Mouse (Mus musculus): Measurements from ENCODE around the gene Trpv6.

Trpv6 gene

GRCm38 (mm10) chr6:41636178-41636577, at the start of gene Trpv6:
Trpv6 (minus strand) TSS chr6:41636405.
- no peak for DNase-seq (ENCODE audit: low spot score)

- DNase-seq (ENCODE audit: low spot score) = no peak
Observed at GRCm38 (mm10) chr6:41685596-41685995, 49.4 kb upstream of the Trpv6 start.

GRCm38 (mm10) chr6:41684911-41685310, 48.7 kb upstream of the Trpv6 start:
- no peak for DNase-seq (ENCODE audit: low spot score)

GRCm38 (mm10) chr6:41684131-41684530, 47.9 kb upstream of the Trpv6 start, which contains the start of gene Llcfc1:
Llcfc1 (plus strand) TSS chr6:41684431.
- no peak for DNase-seq (ENCODE audit: low spot score)

- no peak for DNase-seq (ENCODE audit: low spot score)
Observed at GRCm38 (mm10) chr6:41681656-41682055, 45.5 kb upstream of the Trpv6 start.

GRCm38 (mm10) chr6:41680669-41681068, 44.5 kb upstream of the Trpv6 start, which contains the start of gene Trpv5:
Trpv5 (minus strand) TSS chr6:41680769.
- DNase-seq (ENCODE audit: low spot score) = no peak

GRCm38 (mm10) chr6:41676530-41676929, 40.3 kb upstream of the Trpv6 start:
- no peak for DNase-seq (ENCODE audit: low spot score)

- no peak for DNase-seq (ENCODE audit: low spot score)
Observed at GRCm38 (mm10) chr6:41662320-41662719, 26.1 kb upstream of the Trpv6 start.

- no peak for DNase-seq (ENCODE audit: low spot score)
Observed at GRCm38 (mm10) chr6:41658487-41658886, 22.3 kb upstream of the Trpv6 start.

GRCm38 (mm10) chr6:41654648-41655047, 18.4 kb upstream of the Trpv6 start:
- no peak for DNase-seq (ENCODE audit: low spot score)

- DNase-seq (ENCODE audit: low spot score) = no peak
Observed at GRCm38 (mm10) chr6:41653173-41653572, 17.0 kb upstream of the Trpv6 start.

GRCm38 (mm10) chr6:41646672-41647071, 10.5 kb upstream of the Trpv6 start:
- DNase-seq (ENCODE audit: low spot score) = no peak

GRCm38 (mm10) chr6:41646220-41646619, 10.0 kb upstream of the Trpv6 start:
- no peak for DNase-seq (ENCODE audit: low spot score)

- no peak for DNase-seq (ENCODE audit: low spot score)
Observed at GRCm38 (mm10) chr6:41643227-41643626, 7.0 kb upstream of the Trpv6 start.

GRCm38 (mm10) chr6:41642765-41643164, 6.6 kb upstream of the Trpv6 start:
- no peak for DNase-seq (ENCODE audit: low spot score)

GRCm38 (mm10) chr6:41641173-41641866, 5.1 kb upstream of the Trpv6 start:
- DNase-seq (ENCODE audit: low spot score) = no peak

- no peak for DNase-seq (ENCODE audit: low spot score)
Observed at GRCm38 (mm10) chr6:41640449-41640848, 4.2 kb upstream of the Trpv6 start.

GRCm38 (mm10) chr6:41637927-41638506, 1.8 kb upstream of the Trpv6 start:
- no peak for DNase-seq (ENCODE audit: low spot score)

- DNase-seq (ENCODE audit: low spot score) = no peak
Observed at GRCm38 (mm10) chr6:41637393-41637792, 1.2 kb upstream of the Trpv6 start.

GRCm38 (mm10) chr6:41635211-41635610, 994 bp downstream of the Trpv6 start:
- no peak for DNase-seq (ENCODE audit: low spot score)

GRCm38 (mm10) chr6:41631549-41631948, 4.7 kb downstream of the Trpv6 start:
- no peak for DNase-seq (ENCODE audit: low spot score)

- no peak for DNase-seq (ENCODE audit: low spot score)
Observed at GRCm38 (mm10) chr6:41630791-41631190, 5.4 kb downstream of the Trpv6 start.

- DNase-seq (ENCODE audit: low spot score) = no peak
Observed at GRCm38 (mm10) chr6:41628180-41628579, 8.0 kb downstream of the Trpv6 start.

GRCm38 (mm10) chr6:41622661-41623060, 13.5 kb downstream of the Trpv6 start:
- no peak for DNase-seq (ENCODE audit: low spot score)

All from left cerebral cortex, adult 11 months (tissue).